Mouse (Mus musculus) heart, adult 2 months (tissue): ENCODE measurements around the gene Reps1.

Source experiments
- CTCF ChIP-seq: fragments of 200-600 bp; IDR thresholded peaks from 2 replicates; pipeline ENCODE4 v1.8.1; 2022; ENCODE audit warnings: antibody characterized with exemption, mild to moderate bottlenecking, moderate library complexity
- EP300 ChIP-seq: fragments of 200-500 bp; IDR thresholded peaks from 2 replicates; pipeline ENCODE4 v1.6.1; 2011; ENCODE audit warnings: low read depth, low read length, control low read depth; ENCODE audit not compliant: insufficient read depth
- POLR2A ChIP-seq: fragments of 200-500 bp; IDR thresholded peaks from 2 replicates; pipeline ENCODE4 v1.6.1; 2011; ENCODE audit warnings: mild to moderate bottlenecking, low read depth, low read length, control low read depth; ENCODE audit not compliant: insufficient read depth

GRCm38 (mm10) chr10:18055009-18055695, 509 bp upstream of the Reps1 start:
- TF ChIP-seq CTCF = peak; percentile 96
- TF ChIP-seq POLR2A = 0 out of 2 replicates have a peak, but pooled peaks have one; percentile 35
- TF ChIP-seq EP300 = no peak
